In genomic region chr15:25604231-25604630, GRCm38 (mm10) we compare ENCODE assay signal across 26 mouse cellular contexts. TPM values are rescaled to one million over a fixed set of nuclear protein-coding genes. Genes with fewer than 3 reads are reported as not detected.
DNase-seq lines count a peak whose midpoint lies in the region; ATAC-seq and TF ChIP-seq lines count a peak whose summit lies in the region.
"Had no signal": no experiment of that assay in that cellular context is flagged by ENCODE, and none has a peak within 500 bp of the region (broad histone marks: within the 10 kb centered on the region; RNA-seq: fewer than 3 reads in every experiment).

No protein-coding gene starts in this region.

- in situ Hi-C loops in Patski (cut with MboI; ENCODE audit: low pct_unique_long_range_greater_than_20kb), result no loop called here

- CTCF ChIA-PET in Patski (lab: Charles Lee), result no interaction called here

- ATAC-seq in liver, embryonic 14.5 days (ENCODE audit: insufficient read depth), result no peak
- ATAC-seq in liver, embryonic 11.5 days (replicated peaks; ENCODE audit: low FRiP score), result no peak
- no peak for ATAC-seq in Patski
- ATAC-seq in erythroid progenitor cell, adult 5-6 weeks (replicated peaks; ENCODE audit: low FRiP score, poor library complexity, severe bottlenecking), result no peak
- ATAC-seq: midbrain, embryonic 15.5 days had no signal

- no peak overlapping the region for H3K9ac ChIP-seq in liver, embryonic 14.5 days (replicated peaks)
- no peak overlapping the region for H3K9ac ChIP-seq in liver, embryonic 11.5 days (ENCODE audit: low read depth, low read length)
- H3K9ac ChIP-seq: embryonic facial prominence, embryonic 13.5 days; heart, embryonic 15.5 days; liver, embryonic 15.5 days; midbrain, embryonic 15.5 days; stomach, embryonic 15.5 days had no signal

- H3K9me3 ChIP-seq in liver, embryonic 14.5 days (ENCODE audit: control insufficient read depth, low read length), result no peaks in the 10 kb centered on the region
- H3K9me3 ChIP-seq in liver, embryonic 11.5 days (ENCODE audit: control insufficient read depth, low read length), result no peaks in the 10 kb centered on the region
- H3K9me3 ChIP-seq: embryonic facial prominence, embryonic 13.5 days; heart, embryonic 10.5 days; heart, embryonic 15.5 days; liver, embryonic 15.5 days; midbrain, embryonic 15.5 days; stomach, embryonic 15.5 days had no signal

- POLR2A ChIA-PET in Patski (lab: Charles Lee), result interaction anchor here (0.6 kb wide), 1 partner anchor 100 kb away, joined by 3 read pairs; no protein-coding TSS in a partner anchor

- no peak for TF ChIP-seq POLR2A in testis, adult 2 months (IDR thresholded peaks at IDR 0.05; ENCODE audit: control insufficient read depth, low read depth, low read length)

- 42% methylated on average over 1 of the region's 1 CpGs for WGBS in liver, embryonic 14.5 days (ENCODE audit: insufficient replicate concordance)
- 38% methylated on average over 1 of the region's 1 CpGs for WGBS in liver, embryonic 11.5 days

- peaks cover 9 to 23% of the 10 kb centered on the region in 2 experiments for H3K4me1 ChIP-seq in liver, embryonic 14.5 days (replicated peaks; ENCODE audit: control insufficient read depth in 2 of 2, insufficient read depth in 2 of 2, low read length in 1 of 2)
- H3K4me1 ChIP-seq in liver, embryonic 11.5 days (replicated peaks; ENCODE audit: control insufficient read depth, insufficient read depth, low read length), result peaks cover 20% of the 10 kb centered on the region
- no peaks in the 10 kb centered on the region for H3K4me1 ChIP-seq in testis, adult 2 months (ENCODE audit: control insufficient read depth, insufficient read depth, low read length)
- H3K4me1 ChIP-seq: midbrain, embryonic 15.5 days had no signal

- H3K27ac ChIP-seq in liver, embryonic 14.5 days, result no peak overlapping the region
- no peak overlapping the region for H3K27ac ChIP-seq in liver, embryonic 11.5 days (ENCODE audit: low read depth, low read length)
- H3K27ac ChIP-seq in testis, adult 2 months (ENCODE audit: control insufficient read depth, insufficient read depth, low read depth, low read length), result no peak overlapping the region
- H3K27ac ChIP-seq: embryonic facial prominence, embryonic 13.5 days; heart, embryonic 10.5 days; heart, embryonic 15.5 days; left cerebral cortex, adult 2 months; liver, embryonic 15.5 days; midbrain, embryonic 15.5 days; stomach, embryonic 15.5 days had no signal

- DNase-seq in liver, embryonic 14.5 days (ENCODE audit: low read depth in 3 of 3, low spot score in 3 of 3), result no peak
- DNase-seq in liver, embryonic 11.5 days (ENCODE audit: low spot score), result no peak
- no peak for DNase-seq in testis, postnatal 14 days (ENCODE audit: low spot score)
- no peak for DNase-seq in Patski (ENCODE audit: low read depth, low spot score)
- DNase-seq in left cerebral cortex, adult 8-10 months (ENCODE audit: low spot score in 2 of 2), result no peak
- DNase-seq: adrenal gland, adult 8-10 months; cerebellum, adult 11 months; cerebellum, adult 9-10 months; gastrocnemius, postnatal 25 days; heart, adult 11 months; kidney, adult 11 months; kidney, postnatal 25 days; lung, postnatal 10 days; right cerebral cortex, postnatal 25 days; thymus, adult 2 months; thymus, postnatal 36 days had no signal

- H3K27me3 ChIP-seq in liver, embryonic 14.5 days (ENCODE audit: control insufficient read depth, insufficient read depth, low read length), result no peaks in the 10 kb centered on the region
- H3K27me3 ChIP-seq in liver, embryonic 11.5 days (replicated peaks; ENCODE audit: control insufficient read depth, insufficient read depth, low read length), result no peaks in the 10 kb centered on the region
- H3K27me3 ChIP-seq in testis, adult 2 months (ENCODE audit: control insufficient read depth, insufficient read depth, low read length), result no peaks in the 10 kb centered on the region
- H3K27me3 ChIP-seq in Patski, result no peaks in the 10 kb centered on the region
- H3K27me3 ChIP-seq: CH12.LX; embryonic facial prominence, embryonic 13.5 days; heart, embryonic 15.5 days; liver, embryonic 15.5 days; midbrain, embryonic 15.5 days; stomach, embryonic 15.5 days had no signal

- no peak for TF ChIP-seq EP300 in liver, embryonic 14.5 days (IDR thresholded peaks at IDR 0.05; ENCODE audit: low read depth)

- no peaks in the 10 kb centered on the region for H3K36me3 ChIP-seq in liver, embryonic 14.5 days (replicated peaks; ENCODE audit: control insufficient read depth, insufficient read depth, low read depth)
- H3K36me3 ChIP-seq in liver, embryonic 11.5 days (ENCODE audit: control insufficient read depth, insufficient read depth, low read length), result no peaks in the 10 kb centered on the region
- no peaks in the 10 kb centered on the region for H3K36me3 ChIP-seq in testis, adult 2 months (ENCODE audit: control insufficient read depth, insufficient read depth, low read length)
- H3K36me3 ChIP-seq: embryonic facial prominence, embryonic 13.5 days; heart, embryonic 10.5 days; heart, embryonic 15.5 days; liver, embryonic 15.5 days; midbrain, embryonic 15.5 days; stomach, embryonic 15.5 days had no signal

- peak; percentile 44 for TF ChIP-seq CTCF in liver, embryonic 14.5 days (IDR thresholded peaks at IDR 0.05; ENCODE audit: low read depth)
- TF ChIP-seq CTCF in testis, adult 2 months (IDR thresholded peaks at IDR 0.05; ENCODE audit: control insufficient read depth, insufficient read depth, insufficient replicate concordance, low read depth, low read length), result peak; percentile 57
- TF ChIP-seq CTCF in Patski (IDR thresholded peaks at IDR 0.05), result peak; percentile 30

- no peak overlapping the region for H3K4me2 ChIP-seq in liver, embryonic 14.5 days (ENCODE audit: low read depth)
- no peak overlapping the region for H3K4me2 ChIP-seq in liver, embryonic 11.5 days
- H3K4me2 ChIP-seq: embryonic facial prominence, embryonic 13.5 days; heart, embryonic 15.5 days; liver, embryonic 15.5 days; midbrain, embryonic 15.5 days; stomach, embryonic 15.5 days had no signal

- no peak overlapping the region for H3K4me3 ChIP-seq in liver, embryonic 14.5 days (ENCODE audit: insufficient read depth in 1 of 2, low read depth in 2 of 2, low read length in 2 of 2)
- H3K4me3 ChIP-seq in liver, embryonic 11.5 days (ENCODE audit: low read depth, low read length), result no peak overlapping the region
- H3K4me3 ChIP-seq in testis, adult 2 months (ENCODE audit: control insufficient read depth, low read depth, low read length), result no peak overlapping the region
- H3K4me3 ChIP-seq: embryonic facial prominence, embryonic 13.5 days; heart, embryonic 10.5 days; heart, embryonic 15.5 days; left cerebral cortex, adult 2 months; liver, embryonic 15.5 days; midbrain, embryonic 15.5 days; stomach, embryonic 15.5 days had no signal

RNA-seq across cellular contexts. Expression of gene Myo10, which starts 18.1 kb away (rescaled TPM):
- 1.8 and 2.9 TPM in 2 replicates for polyA plus RNA-seq in liver, embryonic 14.5 days (2012; rRNA removed)
- polyA plus RNA-seq in liver, embryonic 14.5 days (2014; fragmentation: Nextera tagmentation; extraction: Ambion mirVana), result 2.6 and 4.5 TPM in 2 replicates
- 14.4 and 16.3 TPM in 2 replicates for polyA plus RNA-seq in liver, embryonic 11.5 days (2014; fragmentation: Nextera tagmentation; extraction: Ambion mirVana)
- polyA plus RNA-seq in testis, adult 2 months (2012; rRNA removed), result 15.1 and 17.5 TPM in 2 replicates
- polyA plus RNA-seq in Patski (2021), result 30.3 TPM
- 4.7 and 8.4 TPM in 2 replicates for total RNA-seq in erythroid progenitor cell, adult 5-6 weeks (2015; ENCODE audit: low replicate concordance)
- 2.2 and 7.9 TPM in 2 replicates for total RNA-seq in erythroid progenitor cell, adult 5-6 weeks (2017; ENCODE audit: low replicate concordance)
- total RNA-seq in left cerebral cortex, adult 8-10 months (2022), result 10 to 100 TPM; 42.6 to 54.2 (median 45.3) TPM
